Comparison of ENCODE assay signal across 29 mouse cellular contexts in genomic region chr14:122168912-122169311, GRCm38 (mm10). TPM values are rescaled to one million over a fixed set of nuclear protein-coding genes. Genes with fewer than 3 reads are reported as not detected.
A peak's percentile ranks its signal among the peaks of the same experiment; 100 is the strongest.
DNase-seq lines count a peak whose midpoint lies in the region; ATAC-seq and TF ChIP-seq lines count a peak whose summit lies in the region.
"Had no signal": no experiment of that assay in that cellular context is flagged by ENCODE, and none has a peak within 500 bp of the region (broad histone marks: within the 10 kb centered on the region; RNA-seq: fewer than 3 reads in every experiment).

No protein-coding gene starts in this region.

- H3K4me3 ChIP-seq in heart, embryonic 10.5 days: no peak overlapping the region
- no peak overlapping the region for H3K4me3 ChIP-seq in hindbrain, postnatal 0 days (ENCODE audit: low read length)
- H3K4me3 ChIP-seq in hindbrain, embryonic 10.5 days: no peak overlapping the region
- H3K4me3 ChIP-seq: embryonic facial prominence, embryonic 10.5 days; embryonic facial prominence, embryonic 13.5 days; erythroblast, embryonic 14.5 days; heart, embryonic 12.5 days; heart, embryonic 15.5 days; intestine, embryonic 15.5 days had no signal

- no peak overlapping the region for H3K4me2 ChIP-seq in hindbrain, postnatal 0 days (ENCODE audit: low read depth, low read length)
- H3K4me2 ChIP-seq: embryonic facial prominence, embryonic 13.5 days; heart, embryonic 12.5 days; heart, embryonic 15.5 days; hindbrain, embryonic 14.5 days; intestine, embryonic 15.5 days had no signal

- WGBS in heart, embryonic 10.5 days: 82% methylated on average over 7 of the region's 7 CpGs
- WGBS in hindbrain, postnatal 0 days: 37% methylated on average over 7 of the region's 7 CpGs
- 71% methylated on average over 7 of the region's 7 CpGs for WGBS in hindbrain, embryonic 10.5 days

- no peak for TF ChIP-seq CTCF in hindbrain, postnatal 0 days (IDR thresholded peaks at IDR 0.05; ENCODE audit: low read depth)

- 0 out of 2 replicates have a peak, but pooled peaks cover 2% of the 10 kb centered on the region for H3K4me1 ChIP-seq in heart, embryonic 10.5 days
- H3K4me1 ChIP-seq in hindbrain, postnatal 0 days (ENCODE audit: insufficient read depth, low read length): peaks cover 6% of the 10 kb centered on the region; the same call in 1 of the 2 replicates
- peaks cover 19% of the 10 kb centered on the region for H3K4me1 ChIP-seq in hindbrain, embryonic 10.5 days (replicated peaks)
- H3K4me1 ChIP-seq: heart, embryonic 12.5 days; heart, embryonic 15.5 days had no signal

- no peaks in the 10 kb centered on the region for H3K27me3 ChIP-seq in heart, embryonic 10.5 days (ENCODE audit: insufficient read depth, poor library complexity, severe bottlenecking)
- H3K27me3 ChIP-seq in hindbrain, postnatal 0 days (ENCODE audit: insufficient read depth, low read length): no peaks in the 10 kb centered on the region
- no peaks in the 10 kb centered on the region for H3K27me3 ChIP-seq in hindbrain, embryonic 10.5 days (ENCODE audit: insufficient read depth, poor library complexity, severe bottlenecking)
- H3K27me3 ChIP-seq: embryonic facial prominence, embryonic 13.5 days; heart, embryonic 15.5 days; intestine, embryonic 15.5 days had no signal

- H3K36me3 ChIP-seq in heart, embryonic 10.5 days: peaks cover 9% of the 10 kb centered on the region; the same call in 1 of the 2 replicates
- H3K36me3 ChIP-seq in hindbrain, postnatal 0 days (ENCODE audit: insufficient read depth, low read length): no peaks in the 10 kb centered on the region
- H3K36me3 ChIP-seq in hindbrain, embryonic 10.5 days: peaks cover 9% of the 10 kb centered on the region
- H3K36me3 ChIP-seq: heart, embryonic 15.5 days; intestine, embryonic 15.5 days had no signal

- no peaks in the 10 kb centered on the region for H3K9me3 ChIP-seq in heart, embryonic 10.5 days
- H3K9me3 ChIP-seq in hindbrain, postnatal 0 days (ENCODE audit: low read length): no peaks in the 10 kb centered on the region
- no peaks in the 10 kb centered on the region for H3K9me3 ChIP-seq in hindbrain, embryonic 10.5 days
- H3K9me3 ChIP-seq: heart, embryonic 15.5 days; intestine, embryonic 15.5 days had no signal

- DNase-seq in heart, adult 11 months: peak; percentile 70
- no peak for DNase-seq in heart, embryonic 10.5 days (ENCODE audit: low spot score)
- peak; percentile 26 for DNase-seq in hindbrain, postnatal 0 days (ENCODE audit: low spot score)
- no peak for DNase-seq in hindbrain, embryonic 10.5 days (ENCODE audit: low spot score)
- peak; percentile 30 for DNase-seq in retina, postnatal 1 day
- DNase-seq in retina, embryonic 14.5 days (ENCODE audit: low spot score): no peak
- DNase-seq in frontal cortex, postnatal 36 days (ENCODE audit: low spot score in 2 of 2): no peak
- DNase-seq: adrenal gland, adult 2 months; adrenal gland, postnatal 14 days; cerebellum, adult 11 months; cerebellum, adult 9-11 months; cerebellum, postnatal 36 days; embryo, embryonic 11 days; forebrain, postnatal 0 days; gastrocnemius, postnatal 10 days; gastrocnemius, postnatal 36 days; heart, postnatal 10 days; heart, postnatal 36 days; kidney, adult 11 months; kidney, adult 8-10 months had no signal

- H3K27ac ChIP-seq in heart, embryonic 10.5 days: no peak overlapping the region
- no peak overlapping the region for H3K27ac ChIP-seq in hindbrain, postnatal 0 days
- H3K27ac ChIP-seq in hindbrain, embryonic 10.5 days: no peak overlapping the region
- H3K27ac ChIP-seq: embryonic facial prominence, embryonic 10.5 days; embryonic facial prominence, embryonic 13.5 days; heart, embryonic 15.5 days; hindbrain, embryonic 14.5 days; intestine, embryonic 15.5 days had no signal

- no peak overlapping the region for H3K9ac ChIP-seq in hindbrain, postnatal 0 days (replicated peaks; ENCODE audit: low read length)
- H3K9ac ChIP-seq: embryonic facial prominence, embryonic 13.5 days; forebrain, postnatal 0 days; heart, embryonic 12.5 days; heart, embryonic 15.5 days; hindbrain, embryonic 14.5 days; intestine, embryonic 15.5 days had no signal

- ATAC-seq in hindbrain, postnatal 0 days: peak; percentile 52
- ATAC-seq: CD4-positive, CD25-positive, alpha-beta regulatory T cell, adult 4 months; forebrain, embryonic 14.5 days; forebrain, postnatal 0 days; intestine, embryonic 15.5 days had no signal

RNA-seq across cellular contexts. Expression of gene Clybl, which starts 12.6 kb away (rescaled TPM):
- polyA plus RNA-seq in heart, embryonic 10.5 days (2016; fragmentation: Nextera tagmentation; extraction: Ambion mirVana): 43.5 and 63.8 TPM in 2 replicates
- 13.3 and 17.4 TPM in 2 replicates for total RNA-seq in hindbrain, postnatal 0 days (2014; rRNA removed)
- 26.7 and 29.9 TPM in 2 replicates for polyA plus RNA-seq in hindbrain, postnatal 0 days (2015; fragmentation: Nextera tagmentation; extraction: Ambion mirVana)
- polyA plus RNA-seq in hindbrain, embryonic 10.5 days (2016; fragmentation: Nextera tagmentation; extraction: Ambion mirVana): 28.6 and 31.3 TPM in 2 replicates

Comparison
In these comparisons a context has a peak if more than half of its experiments do, and no peak if none do; other contexts are left out.
1. DNase-seq: peak in heart, adult 11 months (single experiment), hindbrain, postnatal 0 days (single experiment) and retina, postnatal 1 day (single experiment); none in heart, embryonic 10.5 days (single experiment), hindbrain, embryonic 10.5 days (single experiment), retina, embryonic 14.5 days (single experiment) and frontal cortex, postnatal 36 days (0 of 2).